Mouse (Mus musculus): ENCODE results near the gene Eprs.

DNA sequence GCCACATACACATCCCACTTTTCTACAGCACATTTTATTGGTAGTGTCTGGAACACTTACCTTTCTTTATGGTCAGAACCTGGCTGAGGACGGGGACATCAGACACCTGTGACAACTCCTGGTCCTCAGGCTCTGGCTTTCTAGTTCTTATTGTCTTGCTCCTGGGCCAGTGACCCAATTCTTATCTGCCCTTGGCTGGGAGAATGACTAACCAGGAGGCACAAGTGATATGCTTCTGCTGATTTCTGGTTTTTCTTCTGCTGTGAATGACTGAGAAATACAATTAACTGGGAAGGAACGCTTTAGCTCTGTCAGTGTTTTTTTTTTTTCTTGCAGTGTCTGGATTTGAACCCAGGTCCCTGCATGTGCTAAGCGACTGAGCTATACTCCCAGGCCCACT lies 88.7 kb downstream of the Eprs start:
- TF ChIP-seq CTCF (IDR thresholded peaks at IDR 0.05; ENCODE audit: control insufficient read depth, insufficient read depth, insufficient replicate concordance, low read depth, low read length): no peak
- no peak for TF ChIP-seq POLR2A (IDR thresholded peaks at IDR 0.05; ENCODE audit: control insufficient read depth, low read depth, low read length)

Measured in testis, adult 2 months (tissue).